Mouse (Mus musculus) limb, embryonic 12.5 days (tissue): ENCODE data around the gene Fbxw19. TPM values are rescaled to one million over a fixed set of nuclear protein-coding genes. Genes with fewer than 3 reads are reported as not detected.
"Not testable (repeated sequence)": the region's sequence is repeated elsewhere in the genome, so short reads cannot be mapped to it uniquely, and the experiment has no call there.

ENCODE experiments used
- ATAC-seq: fragments of 200-750 bp; cut with Nextera tagmentation; 2 replicates; pipeline ENCODE4 v1.8.0; 2017; ENCODE audit warnings: low read depth, moderate TSS enrichment; ENCODE audit not compliant: insufficient number of reproducible peaks, insufficient read depth, low FRiP score, low TSS enrichment
- H3K27ac ChIP-seq: fragments of 300-500 bp; sonication (generic); 2 replicates; pipeline ENCODE4 v1.5.1; 2016; ENCODE audit warnings: mild to moderate bottlenecking, moderate library complexity
- H3K27me3 ChIP-seq: fragments of 300-500 bp; sonication (generic); 2 replicates; pipeline ENCODE4 v1.6.1; 2016; ENCODE audit warnings: mild to moderate bottlenecking, moderate library complexity
- H3K36me3 ChIP-seq: fragments of 300-500 bp; sonication (generic); 2 replicates; pipeline ENCODE4 v1.6.1; 2016; ENCODE audit warnings: mild to moderate bottlenecking, moderate library complexity
- H3K4me1 ChIP-seq: fragments of 300-500 bp; sonication (generic); replicated peaks from 2 replicates; pipeline ENCODE4 v1.6.1; 2016
- H3K4me2 ChIP-seq: fragments of 300-500 bp; sonication (generic); 2 replicates; pipeline ENCODE4 v1.6.1; 2016; ENCODE audit warnings: mild to moderate bottlenecking, moderate library complexity
- H3K4me3 ChIP-seq: fragments of 300-500 bp; sonication (generic); replicated peaks from 2 replicates; pipeline ENCODE4 v1.5.1; 2016; ENCODE audit warnings: mild to moderate bottlenecking
- H3K9ac ChIP-seq: fragments of 300-500 bp; sonication (generic); replicated peaks from 2 replicates; pipeline ENCODE4 v1.6.1; 2016; ENCODE audit warnings: mild to moderate bottlenecking, moderate library complexity
- H3K9me3 ChIP-seq: fragments of 300-500 bp; sonication (generic); 2 replicates; pipeline ENCODE4 v1.6.1; 2016; ENCODE audit warnings: mild to moderate bottlenecking, moderate library complexity
- WGBS: fragments of 180-500 bp; shearing (Covaris S2); methylation state at CpG from one replicate; pipeline ENCODE4 v1.1.7; 2016; 5-methylcytosine and 5-hydroxymethylcytosine counted together
- polyA plus RNA-seq: library from polyadenylated mRNA; unstranded; fragments of >200 nt; fragmentation: Nextera tagmentation; extraction: Ambion mirVana; gene quantifications from 2 replicates; pipeline ENCODE4 v1.2.1, GENCODE M21; 2016

The Fbxw19 gene
- polyA plus RNA-seq = not detected in 2 replicates

DNA sequence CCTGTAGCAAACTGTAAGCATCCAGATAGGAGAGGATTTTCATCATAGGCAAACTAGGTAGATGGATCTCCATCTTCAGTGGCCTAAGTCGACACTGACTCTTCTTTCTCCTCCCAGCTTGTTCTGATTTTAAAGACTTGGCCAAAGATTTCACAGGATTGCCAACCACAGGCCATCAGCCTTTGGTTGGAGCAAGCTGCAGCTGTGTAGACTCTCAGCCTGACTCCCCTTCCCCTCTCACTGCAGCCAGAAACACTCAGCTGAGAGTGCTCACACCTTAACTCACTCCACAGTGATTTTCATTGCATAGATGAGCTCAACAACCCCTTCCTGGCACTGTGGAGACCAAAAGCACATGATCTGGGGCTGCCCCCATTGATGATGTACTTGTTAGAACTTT, at the start of gene Fbxw19:
Fbxw19 (minus strand) TSS at position 101 of the 400 bp plus-strand sequence.
- H3K9me3 ChIP-seq, H3K4me3 ChIP-seq, H3K27me3 ChIP-seq, H3K27ac ChIP-seq, H3K4me1 ChIP-seq, H3K9ac ChIP-seq, ATAC-seq, H3K4me2 ChIP-seq, H3K36me3 ChIP-seq: not testable (repeated sequence)
- 71% methylated on average over 1 of the region's 1 CpGs for WGBS

DNA sequence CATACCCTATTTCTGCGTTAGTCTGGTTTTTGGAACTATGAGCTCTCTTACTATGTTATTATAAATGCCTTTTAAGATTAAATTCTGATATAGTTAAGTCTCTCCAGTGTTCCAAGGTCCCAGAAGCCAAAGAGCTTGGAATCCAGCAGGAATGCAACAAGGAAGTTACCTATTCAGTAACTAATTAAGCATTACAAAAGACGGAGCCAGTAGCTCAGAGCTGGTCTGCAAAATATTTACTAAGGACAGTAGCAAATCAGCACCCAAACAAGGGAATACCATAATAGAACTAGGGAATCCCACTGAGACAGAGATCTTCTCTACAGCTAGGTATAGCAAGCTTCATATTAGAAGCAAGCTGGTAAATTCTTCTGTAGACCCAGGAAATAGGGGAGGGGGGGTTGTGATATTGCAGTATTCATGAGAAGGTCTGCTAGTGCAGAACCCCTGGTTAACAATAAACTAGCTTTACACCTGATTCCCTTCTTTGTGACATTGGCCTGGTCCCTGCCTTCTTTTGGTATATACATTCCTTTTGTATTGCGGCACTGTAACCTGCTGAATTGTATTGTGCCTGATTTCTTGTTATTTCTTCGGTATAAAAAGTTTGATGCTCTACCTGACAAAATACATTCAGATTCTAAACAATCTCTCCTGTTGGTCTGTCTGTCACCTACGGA, 27.9 kb upstream of the Fbxw19 start:
- no peaks in the 10 kb centered on the region for H3K36me3 ChIP-seq
- no peaks in the 10 kb centered on the region for H3K4me1 ChIP-seq
- no peak overlapping the region for H3K9ac ChIP-seq
- no peak overlapping the region for H3K4me2 ChIP-seq
- H3K4me3 ChIP-seq = no peak overlapping the region
- H3K9me3 ChIP-seq = no peaks in the 10 kb centered on the region
- 86% methylated on average over 5 of the region's 5 CpGs for WGBS
- H3K27ac ChIP-seq = no peak overlapping the region
- ATAC-seq = no peak
- no peaks in the 10 kb centered on the region for H3K27me3 ChIP-seq

DNA sequence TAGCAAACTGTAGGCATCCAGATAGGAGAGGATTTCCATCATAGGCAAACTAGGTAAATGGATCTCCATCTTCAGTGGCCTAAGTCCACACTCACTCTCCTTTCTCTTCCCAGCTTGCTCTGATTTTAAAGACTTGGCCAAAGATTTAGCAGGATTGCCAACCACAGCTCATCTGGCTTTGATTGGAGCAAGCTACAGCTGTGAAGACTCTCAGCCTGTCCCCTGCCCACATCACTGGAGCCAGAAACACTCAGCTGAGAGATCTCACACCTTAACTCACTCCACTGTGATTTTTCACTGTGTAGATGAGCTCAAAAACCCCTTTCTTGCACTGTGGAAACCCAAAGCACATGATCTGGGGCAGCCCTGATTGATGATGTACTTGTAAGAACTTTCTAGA, 46.6 kb downstream of the Fbxw19 start, which contains the start of gene Fbxw16:
Fbxw16 (minus strand) TSS at position 101 of the 400 bp plus-strand sequence.
- Histone ChIP-seq H3K4me1 (no peaks in the 10 kb centered on the region), H3K27me3 (no peaks in the 10 kb centered on the region), H3K36me3 (no peaks in the 10 kb centered on the region), H3K4me2 (no peak within 1 kb of the TSS), H3K9ac (no peak within 1 kb of the TSS), H3K4me3 (no peak within 1 kb of the TSS), H3K9me3 (no peaks in the 10 kb centered on the region), H3K27ac (no peak within 1 kb of the TSS)
- no peak for ATAC-seq

DNA sequence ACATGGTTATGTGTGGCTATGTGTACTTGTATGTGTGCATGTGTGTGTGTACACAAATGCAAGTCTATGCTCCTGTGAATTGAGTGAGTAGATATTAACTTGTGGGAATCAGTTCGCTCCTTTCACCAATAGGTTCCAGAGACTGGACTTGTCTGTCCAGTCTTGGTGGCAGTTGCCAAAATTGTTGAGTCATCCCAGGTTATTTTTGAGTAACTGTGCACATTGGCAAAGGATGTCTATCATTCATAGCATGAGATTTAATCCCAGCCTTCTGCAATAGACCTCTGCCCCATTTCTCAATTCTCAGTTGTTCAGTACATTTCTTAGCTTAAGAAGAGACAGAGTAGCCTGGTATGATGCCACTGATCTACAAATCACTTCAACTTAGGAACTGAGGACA, 62.7 kb downstream of the Fbxw19 start:
- 88% methylated on average over 1 of the region's 1 CpGs for WGBS
- H3K4me2 ChIP-seq = no peak overlapping the region
- H3K36me3 ChIP-seq = no peaks in the 10 kb centered on the region
- H3K9me3 ChIP-seq = no peaks in the 10 kb centered on the region
- H3K4me3 ChIP-seq = no peak overlapping the region
- H3K27me3 ChIP-seq = no peaks in the 10 kb centered on the region
- no peaks in the 10 kb centered on the region for H3K4me1 ChIP-seq
- no peak overlapping the region for H3K9ac ChIP-seq
- H3K27ac ChIP-seq = no peak overlapping the region
- ATAC-seq = no peak

Other genes starting within 250 kb of the Fbxw19 start
- not detected in 2 replicates for gene Fbxw14, start 208.2 kb downstream of the Fbxw19 start, polyA plus RNA-seq
- not detected in 2 replicates for gene Fbxw28, start 156.2 kb downstream of the Fbxw19 start, polyA plus RNA-seq
- gene Fbxw22, start 91.6 kb downstream of the Fbxw19 start, polyA plus RNA-seq = not detected in 2 replicates
- not detected in 2 replicates for gene Fbxw16, start 46.7 kb downstream of the Fbxw19 start, polyA plus RNA-seq
- gene Fbxw15, start 72.4 kb upstream of the Fbxw19 start, polyA plus RNA-seq = not detected in 2 replicates
- gene Fbxw24, start 130.2 kb upstream of the Fbxw19 start, polyA plus RNA-seq = not detected in 2 replicates
- gene Fbxw25, start 168.8 kb upstream of the Fbxw19 start, polyA plus RNA-seq = not detected in 2 replicates
- gene Fbxw18, start 206.8 kb upstream of the Fbxw19 start, polyA plus RNA-seq = not detected in 2 replicates